Mouse (Mus musculus): Measurements from ENCODE around the gene Palm2. TPM values are rescaled to one million over a fixed set of nuclear protein-coding genes. Genes with fewer than 3 reads are reported as not detected.

The Palm2 gene
- total RNA-seq, 1 experiment from 2014 or later = not detected

- ATAC-seq (replicated peaks; ENCODE audit: low read depth, poor library complexity, severe bottlenecking) = no peak
Observed at GRCm38 (mm10) chr4:57565811-57566210, 131.8 kb downstream of the Palm2 start.

GRCm38 (mm10) chr4:57567666-57568206 lies 133.7 kb downstream of the Palm2 start, which contains the start of gene Pakap:
Pakap (plus strand) TSS chr4:57568179.
- no peak for ATAC-seq (replicated peaks; ENCODE audit: low read depth, poor library complexity, severe bottlenecking)

GRCm38 (mm10) chr4:57568268-57569068 lies 134.4 kb downstream of the Palm2 start:
- ATAC-seq (replicated peaks; ENCODE audit: low read depth, poor library complexity, severe bottlenecking) = no peak

- ATAC-seq (replicated peaks; ENCODE audit: low read depth, poor library complexity, severe bottlenecking) = no peak
Observed at GRCm38 (mm10) chr4:57569069-57569355, 135.0 kb downstream of the Palm2 start.

GRCm38 (mm10) chr4:57569711-57570110 lies 135.7 kb downstream of the Palm2 start:
- no peak for ATAC-seq (replicated peaks; ENCODE audit: low read depth, poor library complexity, severe bottlenecking)

- ATAC-seq (replicated peaks; ENCODE audit: low read depth, poor library complexity, severe bottlenecking) = no peak
Observed at GRCm38 (mm10) chr4:57570229-57570628, 136.2 kb downstream of the Palm2 start.

- ATAC-seq (replicated peaks; ENCODE audit: low read depth, poor library complexity, severe bottlenecking) = no peak
Observed at GRCm38 (mm10) chr4:57574181-57574580, 140.1 kb downstream of the Palm2 start.

GRCm38 (mm10) chr4:57574646-57575045 lies 140.6 kb downstream of the Palm2 start:
- no peak for ATAC-seq (replicated peaks; ENCODE audit: low read depth, poor library complexity, severe bottlenecking)

GRCm38 (mm10) chr4:57575686-57576085 lies 141.6 kb downstream of the Palm2 start:
- ATAC-seq (replicated peaks; ENCODE audit: low read depth, poor library complexity, severe bottlenecking) = no peak

- no peak for ATAC-seq (replicated peaks; ENCODE audit: low read depth, poor library complexity, severe bottlenecking)
Observed at GRCm38 (mm10) chr4:57576095-57576494, 142.0 kb downstream of the Palm2 start.

GRCm38 (mm10) chr4:57579683-57580082 lies 145.6 kb downstream of the Palm2 start:
- no peak for ATAC-seq (replicated peaks; ENCODE audit: low read depth, poor library complexity, severe bottlenecking)

GRCm38 (mm10) chr4:57585281-57585800 lies 151.3 kb downstream of the Palm2 start:
- ATAC-seq (replicated peaks; ENCODE audit: low read depth, poor library complexity, severe bottlenecking) = no peak

GRCm38 (mm10) chr4:57586933-57587658 lies 153.0 kb downstream of the Palm2 start:
- ATAC-seq (replicated peaks; ENCODE audit: low read depth, poor library complexity, severe bottlenecking) = no peak

- no peak for ATAC-seq (replicated peaks; ENCODE audit: low read depth, poor library complexity, severe bottlenecking)
Observed at GRCm38 (mm10) chr4:57588356-57588755, 154.3 kb downstream of the Palm2 start.

- no peak for ATAC-seq (replicated peaks; ENCODE audit: low read depth, poor library complexity, severe bottlenecking)
Observed at GRCm38 (mm10) chr4:57592751-57593150, 158.7 kb downstream of the Palm2 start.

- ATAC-seq (replicated peaks; ENCODE audit: low read depth, poor library complexity, severe bottlenecking) = no peak
Observed at GRCm38 (mm10) chr4:57599946-57600345, 165.9 kb downstream of the Palm2 start.

GRCm38 (mm10) chr4:57600685-57601457 lies 166.8 kb downstream of the Palm2 start:
- ATAC-seq (replicated peaks; ENCODE audit: low read depth, poor library complexity, severe bottlenecking) = no peak

GRCm38 (mm10) chr4:57601458-57601835 lies 167.4 kb downstream of the Palm2 start:
- no peak for ATAC-seq (replicated peaks; ENCODE audit: low read depth, poor library complexity, severe bottlenecking)

GRCm38 (mm10) chr4:57601903-57602617 lies 168.0 kb downstream of the Palm2 start:
- no peak for ATAC-seq (replicated peaks; ENCODE audit: low read depth, poor library complexity, severe bottlenecking)

- ATAC-seq (replicated peaks; ENCODE audit: low read depth, poor library complexity, severe bottlenecking) = no peak
Observed at GRCm38 (mm10) chr4:57606258-57606657, 172.2 kb downstream of the Palm2 start.

Measured in common myeloid progenitor, adult 5-6 weeks (primary cell).